Mouse (Mus musculus) urinary bladder, postnatal 36 days (tissue): Measurements from ENCODE around the gene Prss50.
"Not testable (repeated sequence)": the region's sequence is repeated elsewhere in the genome, so short reads cannot be mapped to it uniquely, and the experiment has no call there.

Source experiments
- DNase-seq, 2 experiments: peaks; one replicate each; pipeline ENCODE4 v3.0.0; 2022; ENCODE audit warnings: low spot score in 2 of 2, mixed read lengths in 1 of 2

The Prss50 gene

GRCm38 (mm10) chr9:110857781-110858472 is at the start of gene Prss50:
TSS of gene Prss50 (plus strand) at chr9:110857967.
- no peak for DNase-seq

GRCm38 (mm10) chr9:110810051-110810450 is 47.7 kb upstream of the Prss50 start:
- DNase-seq, result no peak

- DNase-seq, result no peak
These were observed 44.0 kb upstream of the Prss50 start, which contains the start of gene Prss44 for GRCm38 (mm10) chr9:110813789-110814188. TSS of gene Prss44 (plus strand) at chr9:110813994.

GRCm38 (mm10) chr9:110820546-110820945 is 37.2 kb upstream of the Prss50 start:
- DNase-seq, result not testable (repeated sequence)

- DNase-seq, result no peak
These were observed 36.3 kb upstream of the Prss50 start for GRCm38 (mm10) chr9:110821436-110821835.

GRCm38 (mm10) chr9:110825426-110825825 is 32.3 kb upstream of the Prss50 start:
- no peak for DNase-seq

GRCm38 (mm10) chr9:110825832-110826231 is 31.9 kb upstream of the Prss50 start:
- no peak for DNase-seq

- DNase-seq, result no peak
These were observed 31.4 kb upstream of the Prss50 start, which contains the start of gene Prss43 for GRCm38 (mm10) chr9:110826390-110826789. TSS of gene Prss43 (plus strand) at chr9:110826690.

- no peak for DNase-seq
These were observed 24.7 kb upstream of the Prss50 start for GRCm38 (mm10) chr9:110833021-110833420.

- DNase-seq, result no peak
These were observed 23.4 kb upstream of the Prss50 start, which contains the start of gene Prss45 for GRCm38 (mm10) chr9:110834411-110834810. TSS of gene Prss45 (plus strand) at chr9:110834588.

- DNase-seq, result no peak
These were observed 22.8 kb upstream of the Prss50 start for GRCm38 (mm10) chr9:110834961-110835360.

GRCm38 (mm10) chr9:110836112-110836511 is 21.7 kb upstream of the Prss50 start:
- no peak for DNase-seq

GRCm38 (mm10) chr9:110840905-110841304 is 16.9 kb upstream of the Prss50 start:
- no peak for DNase-seq

GRCm38 (mm10) chr9:110841438-110841837 is 16.3 kb upstream of the Prss50 start:
- no peak for DNase-seq

- no peak for DNase-seq
These were observed 13.6 kb upstream of the Prss50 start, which contains the start of gene Prss46 for GRCm38 (mm10) chr9:110844206-110844605. TSS of gene Prss46 (plus strand) at chr9:110844506.

- DNase-seq, result no peak
These were observed 8.6 kb upstream of the Prss50 start for GRCm38 (mm10) chr9:110849162-110849561.

GRCm38 (mm10) chr9:110855903-110856302 is 1.9 kb upstream of the Prss50 start:
- DNase-seq, result no peak

GRCm38 (mm10) chr9:110856920-110857319 is 847 bp upstream of the Prss50 start:
- no peak for DNase-seq

GRCm38 (mm10) chr9:110858523-110858922 is 756 bp downstream of the Prss50 start:
- no peak for DNase-seq

GRCm38 (mm10) chr9:110858967-110859596 is 1.3 kb downstream of the Prss50 start:
- no peak for DNase-seq

GRCm38 (mm10) chr9:110871030-110871429 is 13.3 kb downstream of the Prss50 start:
- peak in 1 of 2 experiments; percentile 44 for DNase-seq

GRCm38 (mm10) chr9:110873681-110874659 is 16.2 kb downstream of the Prss50 start:
- DNase-seq, result no peak
